Mouse (Mus musculus) cortical plate, adult 2 months (tissue): ENCODE measurements around the gene Rexo1.

Source experiments
- CTCF ChIP-seq: fragments of 200-500 bp; IDR thresholded peaks from 2 replicates; pipeline ENCODE4 v1.5.1; 2011; ENCODE audit warnings: mild to moderate bottlenecking, control low read depth, low read length; ENCODE audit not compliant: insufficient read depth; ENCODE audit errors: extremely low read depth
- POLR2A ChIP-seq: fragments of 200-500 bp; IDR thresholded peaks from 2 replicates; pipeline ENCODE4 v1.6.1; 2011; ENCODE audit warnings: mild to moderate bottlenecking, low read length, control low read depth; ENCODE audit not compliant: insufficient read depth; ENCODE audit errors: extremely low read depth

GRCm38 (mm10) chr10:80606306-80606705 is 44.9 kb upstream of the Rexo1 start:
- no peak for TF ChIP-seq CTCF
- no peak for TF ChIP-seq POLR2A
